Mouse (Mus musculus) neural tube, embryonic 10.5 days (tissue): ENCODE measurements at regions not wholly inside any gene's neighbourhood (a gene's known extent, or its start where the extent isn't known, plus 50 kb on each side); places are given as distances from the start of the nearest gene placed in this dataset.

Experiments used
- DNase-seq: peaks from one replicate; pipeline ENCODE4 v3.0.0-alpha.2; 2017; ENCODE audit warnings: low spot score; ENCODE audit errors: extremely low spot score

- DNase-seq = no peak
Observed at GRCm38 (mm10) chr4:25488479-25489069, 207.0 kb upstream of the Ufl1 start.

- DNase-seq = no peak
Observed at GRCm38 (mm10) chr4:25483621-25483933, 202.0 kb upstream of the Ufl1 start.

GRCm38 (mm10) chr4:25482933-25483620 is 201.5 kb upstream of the Ufl1 start:
- no peak for DNase-seq

GRCm38 (mm10) chr4:25473026-25473425 is 191.4 kb upstream of the Ufl1 start:
- no peak for DNase-seq

- no peak for DNase-seq
Observed at GRCm38 (mm10) chr4:25466490-25466889, 184.9 kb upstream of the Ufl1 start.

- DNase-seq = no peak
Observed at GRCm38 (mm10) chr4:25464792-25465590, 183.4 kb upstream of the Ufl1 start.

GRCm38 (mm10) chr4:25464069-25464468 is 182.4 kb upstream of the Ufl1 start:
- no peak for DNase-seq

- DNase-seq = no peak
Observed at GRCm38 (mm10) chr4:25460127-25460526, 178.5 kb upstream of the Ufl1 start.

GRCm38 (mm10) chr4:25454752-25455151 is 173.1 kb upstream of the Ufl1 start:
- DNase-seq = no peak

GRCm38 (mm10) chr4:25453127-25453806 is 171.6 kb upstream of the Ufl1 start:
- no peak for DNase-seq

- DNase-seq = no peak
Observed at GRCm38 (mm10) chr4:25451865-25452264, 170.2 kb upstream of the Ufl1 start.

GRCm38 (mm10) chr4:25432203-25432602 is 150.6 kb upstream of the Ufl1 start:
- DNase-seq = no peak

- DNase-seq = no peak
Observed at GRCm38 (mm10) chr4:25416330-25416729, 134.7 kb upstream of the Ufl1 start.

GRCm38 (mm10) chr4:25410440-25410839 is 128.8 kb upstream of the Ufl1 start:
- DNase-seq = no peak

- peak; percentile 38 for DNase-seq
Observed at GRCm38 (mm10) chr4:25408696-25409448, 127.3 kb upstream of the Ufl1 start.

- DNase-seq = no peak
Observed at GRCm38 (mm10) chr4:25407842-25408241, 126.2 kb upstream of the Ufl1 start.

- no peak for DNase-seq
Observed at GRCm38 (mm10) chr4:25389542-25389941, 107.9 kb upstream of the Ufl1 start.

GRCm38 (mm10) chr4:25372041-25372440 is 90.4 kb upstream of the Ufl1 start:
- no peak for DNase-seq

- DNase-seq = no peak
Observed at GRCm38 (mm10) chr4:25364402-25364801, 82.8 kb upstream of the Ufl1 start.

- DNase-seq = no peak
Observed at GRCm38 (mm10) chr4:25337638-25338037, 56.0 kb upstream of the Ufl1 start.
